Comparison of ENCODE assay signal across 8 mouse cellular contexts in genomic region chr7:4842634-4843131, GRCm38 (mm10). TPM values are rescaled to one million over a fixed set of nuclear protein-coding genes. Genes with fewer than 3 reads are reported as not detected.
A peak's percentile ranks its signal among the peaks of the same experiment; 100 is the strongest.
DNase-seq lines count a peak whose midpoint lies in the region; ATAC-seq and TF ChIP-seq lines count a peak whose summit lies in the region.

No protein-coding gene starts in this region.

- no peaks in the 10 kb centered on the region for H3K36me3 ChIP-seq in kidney, postnatal 0 days (ENCODE audit: insufficient read depth, low read length)
- H3K36me3 ChIP-seq in hindbrain, embryonic 14.5 days (replicated peaks; ENCODE audit: control insufficient read depth, insufficient read depth) = no peaks in the 10 kb centered on the region
- no peaks in the 10 kb centered on the region for H3K36me3 ChIP-seq in limb, embryonic 14.5 days (ENCODE audit: control insufficient read depth, insufficient read depth, low read length)

- H3K4me3 ChIP-seq in kidney, postnatal 0 days (replicated peaks; ENCODE audit: low read depth, low read length) = no peak overlapping the region
- peak overlapping the region; percentile 23; the same call in 1 of the 2 replicates for H3K4me3 ChIP-seq in brown adipose tissue, adult 24 weeks (ENCODE audit: insufficient read depth, low read depth, low read length)
- H3K4me3 ChIP-seq in hindbrain, embryonic 14.5 days (replicated peaks; ENCODE audit: low read length) = peak overlapping the region; percentile 64
- peak overlapping the region; percentile 7; the same call in 1 of the 2 replicates for H3K4me3 ChIP-seq in limb, embryonic 14.5 days (replicated peaks; ENCODE audit: low read length)
- H3K4me3 ChIP-seq in olfactory bulb, adult 2 months (ENCODE audit: insufficient read depth, low read depth, low read length) = peak overlapping the region; percentile 76

- no peak overlapping the region for H3K27ac ChIP-seq in kidney, postnatal 0 days
- H3K27ac ChIP-seq in brown adipose tissue, adult 24 weeks (replicated peaks; ENCODE audit: low read depth, low read length) = no peak overlapping the region
- H3K27ac ChIP-seq in hindbrain, embryonic 14.5 days = peak overlapping the region; percentile 80
- no peak overlapping the region for H3K27ac ChIP-seq in limb, embryonic 14.5 days (replicated peaks; ENCODE audit: low read depth, low read length)
- peak overlapping the region; percentile 81 for H3K27ac ChIP-seq in olfactory bulb, adult 2 months (ENCODE audit: insufficient read depth, low read depth, low read length)

- H3K9me3 ChIP-seq in kidney, postnatal 0 days (replicated peaks; ENCODE audit: low read length) = no peaks in the 10 kb centered on the region
- no peaks in the 10 kb centered on the region for H3K9me3 ChIP-seq in hindbrain, embryonic 14.5 days (ENCODE audit: control insufficient read depth, low read length)
- no peaks in the 10 kb centered on the region for H3K9me3 ChIP-seq in limb, embryonic 14.5 days (ENCODE audit: control insufficient read depth, low read length)

- ATAC-seq in kidney, postnatal 0 days (replicated peaks; ENCODE audit: low FRiP score, low read depth) = no peak
- peak; percentile 72 for ATAC-seq in hindbrain, embryonic 14.5 days (ENCODE audit: low FRiP score)
- peak; percentile 62 for ATAC-seq in limb, embryonic 14.5 days (ENCODE audit: low FRiP score, low read depth)
- no peak for ATAC-seq in erythroid progenitor cell, adult 5-6 weeks (replicated peaks; ENCODE audit: low FRiP score, poor library complexity, severe bottlenecking)

- TF ChIP-seq POLR2A in limb, embryonic 14.5 days (IDR thresholded peaks at IDR 0.05; ENCODE audit: borderline replicate concordance, extremely low read depth, insufficient read depth, insufficient read length) = no peak
- 0 out of 2 replicates have a peak, but pooled peaks have one; percentile 24 for TF ChIP-seq POLR2A in olfactory bulb, adult 2 months (IDR thresholded peaks at IDR 0.05; ENCODE audit: insufficient read depth, low read depth, low read length)

- TF ChIP-seq CTCF in kidney, postnatal 0 days (IDR thresholded peaks at IDR 0.05; ENCODE audit: low read depth) = no peak
- 0 out of 2 replicates have a peak, but pooled peaks have one; percentile 21 for TF ChIP-seq CTCF in olfactory bulb, adult 2 months (IDR thresholded peaks at IDR 0.05; ENCODE audit: insufficient read depth, low read depth, low read length)

- no peak overlapping the region for H3K9ac ChIP-seq in kidney, postnatal 0 days (ENCODE audit: low read depth, low read length)
- H3K9ac ChIP-seq in hindbrain, embryonic 14.5 days = peak overlapping the region; percentile 64
- H3K9ac ChIP-seq in limb, embryonic 14.5 days (ENCODE audit: low read depth, low read length, severe bottlenecking) = no peak overlapping the region

- H3K4me2 ChIP-seq in kidney, postnatal 0 days (ENCODE audit: low read length) = peak overlapping the region; percentile 30
- H3K4me2 ChIP-seq in hindbrain, embryonic 14.5 days (replicated peaks) = peak overlapping the region; percentile 65
- peak overlapping the region; percentile 25 for H3K4me2 ChIP-seq in limb, embryonic 14.5 days (replicated peaks; ENCODE audit: low read depth, low read length, severe bottlenecking)

- WGBS in kidney, postnatal 0 days = 3% methylated on average over 16 of the region's 16 CpGs
- WGBS in hindbrain, embryonic 14.5 days = under 1% methylated on average over 16 of the region's 16 CpGs
- 1% methylated on average over 16 of the region's 16 CpGs for WGBS in limb, embryonic 14.5 days
- WGBS in olfactory bulb, adult 2 months = 2% methylated on average over 16 of the region's 16 CpGs

- no peak for DNase-seq in kidney, postnatal 0 days (ENCODE audit: low spot score)
- DNase-seq in kidney, adult 11 months = no peak
- no peak for DNase-seq in hindbrain, embryonic 14.5 days (ENCODE audit: low spot score)
- DNase-seq in limb, embryonic 14.5 days (ENCODE audit: low spot score) = peak; percentile 49
- no peak for DNase-seq in natural killer cell, adult 2 months (ENCODE audit: low spot score in 2 of 2)

- H3K4me1 ChIP-seq in kidney, postnatal 0 days (replicated peaks; ENCODE audit: insufficient read depth, low read length) = peaks cover 21% of the 10 kb centered on the region
- no peaks in the 10 kb centered on the region; the same call in 1 of the 2 replicates for H3K4me1 ChIP-seq in brown adipose tissue, adult 24 weeks (ENCODE audit: control insufficient read depth, insufficient read depth, insufficient read length, low read length)
- H3K4me1 ChIP-seq in hindbrain, embryonic 14.5 days (replicated peaks; ENCODE audit: control insufficient read depth, insufficient read depth, low read length) = peaks cover 20% of the 10 kb centered on the region
- H3K4me1 ChIP-seq in limb, embryonic 14.5 days (ENCODE audit: control insufficient read depth, insufficient read depth, low read length) = peaks cover 11% of the 10 kb centered on the region
- H3K4me1 ChIP-seq in olfactory bulb, adult 2 months (ENCODE audit: control insufficient read depth, insufficient read depth, low read length) = peaks cover 16% of the 10 kb centered on the region

- peaks cover 26% of the 10 kb centered on the region for H3K27me3 ChIP-seq in kidney, postnatal 0 days (ENCODE audit: insufficient read depth, low read length)
- no peaks in the 10 kb centered on the region for H3K27me3 ChIP-seq in hindbrain, embryonic 14.5 days (ENCODE audit: control insufficient read depth, insufficient read depth, low read length)
- peaks cover 57% of the 10 kb centered on the region for H3K27me3 ChIP-seq in limb, embryonic 14.5 days (ENCODE audit: control insufficient read depth, insufficient read depth, low read length)

RNA-seq across cellular contexts. Expression of gene Shisa7, which starts 1.8 kb away (rescaled TPM):
- polyA plus RNA-seq in kidney, postnatal 0 days (2015; fragmentation: Nextera tagmentation; extraction: Ambion mirVana) = 0.62 and 0.67 TPM in 2 replicates
- 0.40 and 0.42 TPM in 2 replicates for polyA plus RNA-seq in brown adipose tissue, adult 24 weeks (2012; ENCODE audit: insufficient read depth, insufficient read length, missing spikeins)
- 13.1 and 15.6 TPM in 2 replicates for polyA plus RNA-seq in hindbrain, embryonic 14.5 days (2014; fragmentation: Nextera tagmentation; extraction: Ambion mirVana)
- 4.2 and 5.1 TPM in 2 replicates for polyA plus RNA-seq in limb, embryonic 14.5 days (2012; rRNA removed)
- 0.43 and 0.54 TPM in 2 replicates for polyA plus RNA-seq in limb, embryonic 14.5 days (2014; fragmentation: Nextera tagmentation; extraction: Ambion mirVana)
- 146 TPM in 1 of 2 replicates, not detected in the other for polyA plus RNA-seq in olfactory bulb, adult 2 months (2012; ENCODE audit: insufficient read depth, insufficient read length, low replicate concordance, missing spikeins)
- not detected in 2 replicates for total RNA-seq in erythroid progenitor cell, adult 5-6 weeks (2015; ENCODE audit: low replicate concordance)
- not detected in 2 replicates for total RNA-seq in erythroid progenitor cell, adult 5-6 weeks (2017; ENCODE audit: low replicate concordance)

RNA-seq across cellular contexts. Expression of gene Isoc2b, which starts 27.4 kb away (rescaled TPM):
- 11.0 and 12.4 TPM in 2 replicates for polyA plus RNA-seq in kidney, postnatal 0 days (2015; fragmentation: Nextera tagmentation; extraction: Ambion mirVana)
- polyA plus RNA-seq in brown adipose tissue, adult 24 weeks (2012; ENCODE audit: insufficient read depth, insufficient read length, missing spikeins) = 19.1 and 36.2 TPM in 2 replicates
- 2.8 and 3.7 TPM in 2 replicates for polyA plus RNA-seq in hindbrain, embryonic 14.5 days (2014; fragmentation: Nextera tagmentation; extraction: Ambion mirVana)
- polyA plus RNA-seq in limb, embryonic 14.5 days (2012; rRNA removed) = 7.4 and 11.0 TPM in 2 replicates
- polyA plus RNA-seq in limb, embryonic 14.5 days (2014; fragmentation: Nextera tagmentation; extraction: Ambion mirVana) = 9.7 and 9.9 TPM in 2 replicates
- not detected in 2 replicates for polyA plus RNA-seq in olfactory bulb, adult 2 months (2012; ENCODE audit: insufficient read depth, insufficient read length, low replicate concordance, missing spikeins)
- total RNA-seq in erythroid progenitor cell, adult 5-6 weeks (2015; ENCODE audit: low replicate concordance) = not detected in 2 replicates
- 1.5 TPM in 1 of 2 replicates, not detected in the other for total RNA-seq in erythroid progenitor cell, adult 5-6 weeks (2017; ENCODE audit: low replicate concordance)

RNA-seq across cellular contexts. Expression of gene Ube2s, which starts 30.3 kb away (rescaled TPM):
- 198 and 203 TPM in 2 replicates for polyA plus RNA-seq in kidney, postnatal 0 days (2015; fragmentation: Nextera tagmentation; extraction: Ambion mirVana)
- polyA plus RNA-seq in brown adipose tissue, adult 24 weeks (2012; ENCODE audit: insufficient read depth, insufficient read length, missing spikeins) = 64.5 and 67.8 TPM in 2 replicates
- 285 and 293 TPM in 2 replicates for polyA plus RNA-seq in hindbrain, embryonic 14.5 days (2014; fragmentation: Nextera tagmentation; extraction: Ambion mirVana)
- 515 and 618 TPM in 2 replicates for polyA plus RNA-seq in limb, embryonic 14.5 days (2012; rRNA removed)
- polyA plus RNA-seq in limb, embryonic 14.5 days (2014; fragmentation: Nextera tagmentation; extraction: Ambion mirVana) = 366 and 368 TPM in 2 replicates
- not detected in 2 replicates for polyA plus RNA-seq in olfactory bulb, adult 2 months (2012; ENCODE audit: insufficient read depth, insufficient read length, low replicate concordance, missing spikeins)
- total RNA-seq in erythroid progenitor cell, adult 5-6 weeks (2015; ENCODE audit: low replicate concordance) = 686 and 831 TPM in 2 replicates
- total RNA-seq in erythroid progenitor cell, adult 5-6 weeks (2017; ENCODE audit: low replicate concordance) = 310 and 437 TPM in 2 replicates

RNA-seq across cellular contexts. Expression of gene Isoc2a, which starts 34.3 kb away (rescaled TPM):
- 0.72 and 0.77 TPM in 2 replicates for polyA plus RNA-seq in kidney, postnatal 0 days (2015; fragmentation: Nextera tagmentation; extraction: Ambion mirVana)
- 55.3 and 59.3 TPM in 2 replicates for polyA plus RNA-seq in brown adipose tissue, adult 24 weeks (2012; ENCODE audit: insufficient read depth, insufficient read length, missing spikeins)
- 0.47 and 0.82 TPM in 2 replicates for polyA plus RNA-seq in hindbrain, embryonic 14.5 days (2014; fragmentation: Nextera tagmentation; extraction: Ambion mirVana)
- polyA plus RNA-seq in limb, embryonic 14.5 days (2012; rRNA removed) = 13.6 and 16.7 TPM in 2 replicates
- 1.1 and 1.3 TPM in 2 replicates for polyA plus RNA-seq in limb, embryonic 14.5 days (2014; fragmentation: Nextera tagmentation; extraction: Ambion mirVana)
- polyA plus RNA-seq in olfactory bulb, adult 2 months (2012; ENCODE audit: insufficient read depth, insufficient read length, low replicate concordance, missing spikeins) = not detected in 2 replicates
- 2.2 TPM in 1 of 2 replicates, not detected in the other for total RNA-seq in erythroid progenitor cell, adult 5-6 weeks (2015; ENCODE audit: low replicate concordance)
- total RNA-seq in erythroid progenitor cell, adult 5-6 weeks (2017; ENCODE audit: low replicate concordance) = 0.26 and 1.8 TPM in 2 replicates

RNA-seq across cellular contexts. Expression of gene Rpl28, which starts 50.0 kb away (rescaled TPM):
- 453 and 480 TPM in 2 replicates for polyA plus RNA-seq in kidney, postnatal 0 days (2015; fragmentation: Nextera tagmentation; extraction: Ambion mirVana)
- polyA plus RNA-seq in brown adipose tissue, adult 24 weeks (2012; ENCODE audit: insufficient read depth, insufficient read length, missing spikeins) = 347 and 411 TPM in 2 replicates
- polyA plus RNA-seq in hindbrain, embryonic 14.5 days (2014; fragmentation: Nextera tagmentation; extraction: Ambion mirVana) = 175 and 192 TPM in 2 replicates
- 486 and 665 TPM in 2 replicates for polyA plus RNA-seq in limb, embryonic 14.5 days (2012; rRNA removed)
- polyA plus RNA-seq in limb, embryonic 14.5 days (2014; fragmentation: Nextera tagmentation; extraction: Ambion mirVana) = 253 and 275 TPM in 2 replicates
- not detected in 2 replicates for polyA plus RNA-seq in olfactory bulb, adult 2 months (2012; ENCODE audit: insufficient read depth, insufficient read length, low replicate concordance, missing spikeins)
- 603 and 642 TPM in 2 replicates for total RNA-seq in erythroid progenitor cell, adult 5-6 weeks (2015; ENCODE audit: low replicate concordance)
- 83.6 and 269 TPM in 2 replicates for total RNA-seq in erythroid progenitor cell, adult 5-6 weeks (2017; ENCODE audit: low replicate concordance)

Comparison
In these comparisons a context has a peak if more than half of its experiments do, and no peak if none do; other contexts are left out.
1. ATAC-seq: peak in hindbrain, embryonic 14.5 days (single experiment) and limb, embryonic 14.5 days (single experiment); none in kidney, postnatal 0 days (single experiment) and erythroid progenitor cell, adult 5-6 weeks (single experiment).
2. H3K27ac ChIP-seq: peak in hindbrain, embryonic 14.5 days (single experiment) and olfactory bulb, adult 2 months (single experiment); none in kidney, postnatal 0 days (single experiment), brown adipose tissue, adult 24 weeks (single experiment) and limb, embryonic 14.5 days (single experiment).
3. Peak in every context shown above with its lines, with median percentiles within 50 percentile points of each other: H3K4me2 ChIP-seq.